Mouse (Mus musculus) hindbrain, embryonic 10.5 days (tissue): Measurements from ENCODE around the gene Dbp. TPM values are rescaled to one million over a fixed set of nuclear protein-coding genes. Genes with fewer than 3 reads are reported as not detected.
A peak's percentile ranks its signal among the peaks of the same experiment; 100 is the strongest.

Experiments
- DNase-seq: peaks from one replicate; pipeline ENCODE4 v3.0.0-alpha.2; 2017; ENCODE audit warnings: low spot score
- H3K27ac ChIP-seq: fragments of 300-500 bp; sonication (generic); 2 replicates; pipeline ENCODE4 v1.5.1; 2016; ENCODE audit warnings: mild to moderate bottlenecking, moderate library complexity
- H3K27me3 ChIP-seq: fragments of 300-500 bp; sonication (generic); 2 replicates; pipeline ENCODE4 v1.6.1; 2016; ENCODE audit warnings: mild to moderate bottlenecking; ENCODE audit not compliant: poor library complexity, insufficient read depth, severe bottlenecking
- H3K36me3 ChIP-seq: fragments of 300-500 bp; sonication (generic); 2 replicates; pipeline ENCODE4 v1.6.1; 2016; ENCODE audit warnings: mild to moderate bottlenecking, moderate library complexity
- H3K4me1 ChIP-seq: fragments of 300-500 bp; sonication (generic); replicated peaks from 2 replicates; pipeline ENCODE4 v1.6.1; 2016; ENCODE audit warnings: mild to moderate bottlenecking
- H3K4me3 ChIP-seq: fragments of 300-500 bp; sonication (generic); 2 replicates; pipeline ENCODE4 v1.5.1; 2016; ENCODE audit warnings: mild to moderate bottlenecking, moderate library complexity
- H3K9me3 ChIP-seq: fragments of 300-500 bp; sonication (generic); 2 replicates; pipeline ENCODE4 v1.6.1; 2016; ENCODE audit warnings: mild to moderate bottlenecking, moderate library complexity
- WGBS: fragments of 180-500 bp; shearing (Covaris S2); methylation state at CpG from one replicate; pipeline ENCODE4 v1.1.7; 2016; 5-methylcytosine and 5-hydroxymethylcytosine counted together
- polyA plus RNA-seq: library from polyadenylated mRNA; unstranded; fragments of >200 nt; fragmentation: Nextera tagmentation; extraction: Ambion mirVana; gene quantifications from 2 replicates; pipeline ENCODE4 v1.2.1, GENCODE M21; 2016

Dbp gene
- polyA plus RNA-seq, 1 experiment from 2014 or later = 3.4 TPM

DNA sequence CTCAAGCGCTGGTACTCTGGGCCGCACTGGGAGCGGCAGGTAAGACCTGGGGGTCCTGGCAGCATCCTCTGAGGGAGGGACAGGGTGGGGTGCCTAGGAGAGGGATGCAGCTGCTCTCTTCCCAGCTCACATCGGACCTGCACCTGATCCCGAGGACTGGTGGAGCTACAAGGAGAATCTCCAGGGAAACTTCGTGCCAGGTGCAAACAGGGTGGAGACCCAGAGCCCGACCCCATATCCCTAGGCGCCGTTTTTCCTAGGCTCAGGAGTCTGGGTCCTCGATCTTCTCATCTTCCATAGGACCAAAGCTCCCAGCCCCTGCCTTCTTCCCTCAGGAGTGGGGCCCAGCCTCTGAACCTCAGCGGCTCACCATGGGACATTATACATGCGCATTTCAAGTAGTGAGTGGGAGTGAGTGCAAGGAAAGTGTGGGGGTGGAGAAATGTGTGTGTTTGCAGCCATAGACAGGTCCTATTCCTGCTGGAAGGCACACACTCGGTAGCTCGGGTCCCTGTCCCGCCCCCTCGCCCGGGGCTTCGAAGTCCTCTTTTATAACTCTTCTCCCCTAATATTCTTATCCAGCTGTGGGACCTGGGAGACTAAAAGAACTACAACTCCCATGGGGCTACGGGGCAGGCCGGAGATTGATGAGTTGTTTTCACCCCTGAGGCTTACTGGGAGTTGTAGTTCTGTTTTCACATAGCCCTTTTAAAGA, 4.4 kb upstream of the Dbp start:
- H3K27me3 ChIP-seq = peaks cover 49% of the 10 kb centered on the region
- H3K4me3 ChIP-seq = peak overlapping the region; percentile 56
- no peaks in the 10 kb centered on the region for H3K9me3 ChIP-seq
- DNase-seq = peak; percentile 73
- H3K36me3 ChIP-seq = no peaks in the 10 kb centered on the region
- peak overlapping the region; percentile 78 for H3K27ac ChIP-seq
- whole genome bisulfite sequencing = under 1% methylated on average over 20 of the region's 20 CpGs
- peaks cover 49% of the 10 kb centered on the region for H3K4me1 ChIP-seq

DNA sequence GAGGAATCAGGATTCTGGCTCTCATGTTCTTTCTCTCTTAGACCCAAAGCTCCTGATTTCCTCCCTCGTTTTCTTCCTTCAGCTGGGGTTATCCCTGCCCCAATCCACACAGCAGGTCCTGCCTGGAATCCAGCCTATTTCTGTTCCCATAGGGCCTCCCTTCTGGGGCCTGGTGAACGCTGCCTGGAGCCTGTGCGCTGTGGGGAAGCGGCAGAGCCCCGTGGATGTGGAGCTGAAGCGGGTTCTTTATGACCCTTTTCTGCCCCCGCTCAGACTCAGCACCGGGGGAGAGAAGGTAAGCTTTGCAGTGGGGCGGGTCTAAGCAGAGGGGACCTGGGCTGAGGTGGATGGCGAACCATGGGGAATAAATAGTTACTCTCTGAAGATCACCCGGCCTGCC, 3.8 kb upstream of the Dbp start:
- Histone ChIP-seq H3K27me3 (peaks cover 44% of the 10 kb centered on the region), H3K27ac (peak overlapping the region; percentile 78), H3K36me3 (no peaks in the 10 kb centered on the region), H3K4me3 (peak overlapping the region; percentile 56), H3K4me1 (peaks cover 52% of the 10 kb centered on the region), H3K9me3 (no peaks in the 10 kb centered on the region)
- DNase-seq = no peak
- WGBS = 34% methylated on average over 11 of the region's 11 CpGs

DNA sequence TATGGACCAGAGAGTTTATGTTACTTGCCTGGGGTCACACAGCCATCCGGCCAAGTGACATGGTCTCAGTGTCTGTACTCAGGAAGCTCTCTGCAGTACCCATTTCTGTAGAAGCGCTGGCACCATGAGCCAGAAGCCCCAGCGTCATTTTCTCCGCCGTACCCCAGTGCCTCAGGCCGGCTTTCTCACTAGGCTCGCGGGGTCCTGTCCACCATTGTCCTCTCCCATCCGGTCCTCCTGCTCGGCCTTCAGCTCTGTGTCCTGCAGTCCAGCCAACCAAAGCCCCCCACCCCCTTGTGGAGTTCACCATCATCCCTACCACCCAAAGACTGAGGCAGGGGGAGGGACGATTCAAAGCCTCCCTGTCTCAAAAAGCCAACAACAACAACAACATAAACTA, 3.3 kb upstream of the Dbp start:
- Histone ChIP-seq H3K27me3 (peaks cover 41% of the 10 kb centered on the region), H3K9me3 (no peaks in the 10 kb centered on the region), H3K4me3 (peak overlapping the region; percentile 56; the same call in 1 of the 2 replicates), H3K4me1 (peaks cover 57% of the 10 kb centered on the region), H3K27ac (no peak overlapping the region), H3K36me3 (no peaks in the 10 kb centered on the region)
- DNase-seq = no peak
- WGBS = 86% methylated on average over 11 of the region's 11 CpGs

DNA sequence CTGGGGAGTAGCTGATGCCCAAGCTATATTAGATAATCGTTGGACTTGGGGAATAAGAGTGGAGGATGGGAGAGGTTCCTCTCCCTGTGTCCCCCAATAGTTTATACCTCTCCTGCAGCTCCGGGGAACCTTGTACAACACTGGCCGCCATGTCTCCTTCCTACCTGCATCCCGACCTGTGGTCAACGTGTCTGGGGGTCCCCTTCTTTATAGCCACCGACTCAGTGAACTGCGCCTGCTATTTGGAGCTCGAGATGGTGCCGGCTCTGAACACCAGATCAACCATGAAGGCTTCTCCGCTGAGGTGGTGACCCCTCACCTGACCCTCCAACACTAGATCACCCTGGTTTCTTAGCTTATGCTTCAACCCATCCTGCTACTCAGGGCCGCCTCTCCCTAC, 2.6 kb upstream of the Dbp start:
- whole genome bisulfite sequencing = 92% methylated on average over 11 of the region's 11 CpGs
- H3K36me3 ChIP-seq = no peaks in the 10 kb centered on the region
- no peaks in the 10 kb centered on the region for H3K9me3 ChIP-seq
- no peak overlapping the region for H3K4me3 ChIP-seq
- DNase-seq = no peak
- no peak overlapping the region for H3K27ac ChIP-seq
- peaks cover 41% of the 10 kb centered on the region for H3K27me3 ChIP-seq
- peaks cover 64% of the 10 kb centered on the region for H3K4me1 ChIP-seq

DNA sequence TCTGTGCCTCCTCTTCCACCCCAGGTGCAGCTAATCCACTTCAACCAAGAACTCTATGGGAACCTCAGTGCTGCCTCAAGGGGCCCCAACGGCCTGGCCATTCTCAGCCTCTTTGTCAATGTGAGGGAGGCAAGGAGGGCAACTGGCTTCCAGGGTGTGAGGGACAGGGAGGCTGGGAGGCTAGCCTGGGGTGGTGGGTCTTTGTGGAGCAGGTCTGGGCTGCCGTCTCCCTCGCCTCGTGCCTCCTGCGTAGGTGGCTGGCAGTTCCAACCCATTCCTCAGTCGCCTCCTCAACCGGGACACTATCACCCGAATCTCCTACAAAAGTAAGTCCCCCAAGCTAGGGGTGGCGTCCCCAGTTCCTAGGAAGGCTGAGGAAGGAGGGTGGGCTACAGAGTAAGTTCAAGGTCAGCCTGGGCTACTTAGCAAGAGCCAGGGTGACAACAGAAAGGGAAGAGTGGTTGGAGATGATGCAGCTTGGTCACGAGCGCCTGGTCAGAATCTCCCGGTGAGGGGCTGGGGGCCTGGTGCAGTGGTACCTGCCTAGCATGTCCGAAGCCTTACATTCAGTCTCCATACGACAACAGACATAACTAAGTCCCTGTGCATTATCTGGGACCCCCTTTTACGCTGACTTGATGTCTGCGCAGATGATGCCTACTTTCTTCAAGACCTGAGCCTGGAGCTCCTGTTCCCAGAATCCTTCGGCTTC, 1.9 kb upstream of the Dbp start:
- Histone ChIP-seq H3K4me1 (peaks cover 71% of the 10 kb centered on the region), H3K27me3 (peaks cover 38% of the 10 kb centered on the region), H3K9me3 (no peaks in the 10 kb centered on the region), H3K27ac (peak overlapping the region; percentile 91), H3K36me3 (no peaks in the 10 kb centered on the region), H3K4me3 (peak overlapping the region; percentile 79)
- DNase-seq = no peak
- WGBS = 90% methylated on average over 17 of the region's 17 CpGs

DNA sequence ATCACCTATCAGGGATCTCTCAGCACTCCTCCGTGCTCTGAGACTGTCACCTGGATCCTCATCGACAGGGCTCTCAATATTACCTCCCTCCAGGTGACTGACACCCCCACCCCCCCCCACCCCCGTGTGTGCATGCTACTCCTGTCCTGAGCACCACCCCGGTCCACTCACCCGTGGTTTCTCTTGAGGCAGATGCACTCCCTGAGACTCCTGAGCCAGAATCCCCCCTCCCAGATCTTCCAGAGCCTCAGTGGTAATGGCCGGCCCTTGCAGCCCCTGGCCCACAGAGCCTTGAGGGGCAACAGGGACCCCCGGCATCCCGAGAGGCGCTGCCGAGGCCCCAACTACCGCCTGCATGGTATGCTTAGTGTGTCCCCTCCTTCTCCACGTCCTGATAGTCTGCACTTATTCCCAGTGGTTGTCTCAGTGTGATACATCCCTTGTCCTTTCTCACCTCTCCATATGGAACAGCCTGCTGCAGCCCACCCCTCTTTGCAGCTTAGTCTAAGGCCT, 1.3 kb upstream of the Dbp start:
- peaks cover 77% of the 10 kb centered on the region for H3K4me1 ChIP-seq
- peak overlapping the region; percentile 91 for H3K27ac ChIP-seq
- no peaks in the 10 kb centered on the region for H3K36me3 ChIP-seq
- DNase-seq = no peak
- peak overlapping the region; percentile 79 for H3K4me3 ChIP-seq
- H3K9me3 ChIP-seq = no peaks in the 10 kb centered on the region
- H3K27me3 ChIP-seq = peaks cover 32% of the 10 kb centered on the region
- 47% methylated on average over 12 of the region's 12 CpGs for WGBS

DNA sequence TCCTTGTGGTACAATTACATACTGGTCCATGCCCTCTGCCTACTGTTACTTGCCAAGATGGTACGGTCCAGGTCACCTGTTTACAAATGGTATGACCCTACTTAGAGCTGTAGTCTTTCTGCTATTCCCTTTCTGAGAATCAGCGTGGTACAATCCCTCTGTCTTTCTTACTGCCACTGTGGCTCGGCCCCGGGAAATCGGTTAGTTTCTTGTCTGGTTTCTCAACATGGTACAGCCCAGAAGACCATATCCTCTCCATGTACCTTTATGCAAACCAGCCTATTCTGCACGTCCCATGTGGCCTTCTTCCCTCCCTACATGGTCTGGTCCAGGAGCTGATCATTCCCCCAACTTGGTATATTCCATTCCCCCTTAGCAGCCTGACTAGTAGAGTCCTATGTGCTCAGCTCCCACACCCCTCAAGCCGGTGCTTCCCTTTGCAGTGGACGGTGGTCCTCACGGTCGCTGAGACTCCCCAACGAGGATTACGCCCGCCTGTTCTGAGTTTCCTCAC, 785 bp upstream of the Dbp start:
- peak overlapping the region; percentile 79 for H3K4me3 ChIP-seq
- no peaks in the 10 kb centered on the region for H3K36me3 ChIP-seq
- no peaks in the 10 kb centered on the region for H3K9me3 ChIP-seq
- under 1% methylated on average over 13 of the region's 13 CpGs for WGBS
- peaks cover 81% of the 10 kb centered on the region for H3K4me1 ChIP-seq
- peak; percentile 77 for DNase-seq
- peaks cover 26% of the 10 kb centered on the region for H3K27me3 ChIP-seq
- peak overlapping the region; percentile 91 for H3K27ac ChIP-seq

DNA sequence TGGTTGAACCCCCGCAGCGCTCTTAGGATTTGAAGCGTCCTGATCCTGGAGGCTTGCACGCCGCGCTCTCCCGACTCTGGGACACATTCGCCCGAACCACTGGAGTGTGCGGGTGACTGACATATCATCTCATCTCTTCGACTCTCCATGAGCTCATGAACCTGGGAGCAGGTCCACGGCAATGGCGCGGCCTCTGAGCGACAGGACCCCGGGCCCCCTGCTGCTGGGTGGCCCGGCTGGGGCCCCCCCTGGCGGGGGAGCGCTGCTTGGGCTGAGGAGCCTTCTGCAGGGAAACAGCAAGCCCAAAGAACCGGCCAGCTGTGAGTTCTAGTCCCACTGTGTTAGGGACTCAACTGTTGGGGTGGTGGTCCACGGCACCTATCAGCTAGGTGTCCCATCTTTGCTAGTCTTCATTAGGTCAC, 566 bp downstream of the Dbp start:
- peak overlapping the region; percentile 79 for H3K4me3 ChIP-seq
- DNase-seq = no peak
- under 1% methylated on average over 21 of the region's 21 CpGs for WGBS
- peaks cover 10% of the 10 kb centered on the region for H3K36me3 ChIP-seq
- H3K9me3 ChIP-seq = no peaks in the 10 kb centered on the region
- H3K4me1 ChIP-seq = peaks cover 81% of the 10 kb centered on the region
- H3K27me3 ChIP-seq = peaks cover 13% of the 10 kb centered on the region
- H3K27ac ChIP-seq = peak overlapping the region; percentile 91

DNA sequence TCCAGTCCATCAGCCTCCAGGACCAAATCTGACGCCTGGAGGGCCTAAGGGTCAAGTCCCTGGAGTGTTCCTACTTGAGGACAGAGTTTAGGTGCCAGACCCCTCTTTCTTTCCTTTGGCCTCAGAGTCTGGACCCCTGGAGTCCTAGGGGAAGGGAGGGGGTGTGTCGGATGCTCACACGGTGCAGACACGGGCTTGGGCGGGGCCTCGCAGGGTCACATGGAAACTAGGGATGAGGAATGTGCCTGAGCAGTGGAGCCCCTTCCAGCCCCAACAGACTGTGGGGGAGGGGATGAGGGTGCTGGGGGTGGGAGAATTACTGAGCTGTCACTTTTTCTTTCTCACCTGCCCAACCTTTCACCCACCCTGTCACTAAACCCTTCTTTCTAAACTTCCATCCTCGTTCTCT, 989 bp downstream of the Dbp start:
- peaks cover 81% of the 10 kb centered on the region for H3K4me1 ChIP-seq
- WGBS = under 1% methylated on average over 7 of the region's 7 CpGs
- H3K27ac ChIP-seq = peak overlapping the region; percentile 91
- peak overlapping the region; percentile 79 for H3K4me3 ChIP-seq
- H3K36me3 ChIP-seq = peaks cover 14% of the 10 kb centered on the region
- DNase-seq = peak; percentile 61
- H3K9me3 ChIP-seq = no peaks in the 10 kb centered on the region
- H3K27me3 ChIP-seq = peaks cover 9% of the 10 kb centered on the region

DNA sequence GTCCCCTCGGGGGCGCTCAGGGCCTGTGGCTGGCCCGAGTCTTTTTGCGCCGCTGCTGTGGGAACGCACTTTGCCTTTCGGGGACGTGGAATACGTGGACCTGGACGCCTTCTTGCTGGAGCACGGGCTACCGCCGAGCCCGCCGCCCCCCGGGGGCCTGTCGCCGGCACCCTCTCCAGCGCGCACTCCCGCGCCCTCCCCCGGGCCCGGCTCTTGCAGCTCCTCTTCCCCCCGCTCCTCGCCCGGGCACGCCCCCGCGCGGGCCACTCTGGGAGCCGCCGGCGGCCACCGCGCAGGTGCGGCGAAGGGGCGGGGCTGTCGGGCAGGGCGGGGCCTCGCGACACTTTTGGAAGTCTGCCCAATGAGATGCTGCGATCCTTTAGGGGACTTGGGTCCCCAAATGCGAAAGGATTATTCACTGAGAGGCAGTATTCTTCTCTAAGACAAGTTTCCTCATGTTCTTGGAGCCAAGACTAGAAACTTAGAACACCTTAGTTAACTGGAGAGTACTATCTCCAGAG, 1.9 kb downstream of the Dbp start:
- H3K27ac ChIP-seq = peak overlapping the region; percentile 91
- H3K36me3 ChIP-seq = peaks cover 23% of the 10 kb centered on the region
- no peaks in the 10 kb centered on the region for H3K27me3 ChIP-seq
- H3K9me3 ChIP-seq = no peaks in the 10 kb centered on the region
- 1% methylated on average over 45 of the region's 45 CpGs for WGBS
- H3K4me3 ChIP-seq = peak overlapping the region; percentile 79
- H3K4me1 ChIP-seq = peaks cover 76% of the 10 kb centered on the region
- peak; percentile 83 for DNase-seq

DNA sequence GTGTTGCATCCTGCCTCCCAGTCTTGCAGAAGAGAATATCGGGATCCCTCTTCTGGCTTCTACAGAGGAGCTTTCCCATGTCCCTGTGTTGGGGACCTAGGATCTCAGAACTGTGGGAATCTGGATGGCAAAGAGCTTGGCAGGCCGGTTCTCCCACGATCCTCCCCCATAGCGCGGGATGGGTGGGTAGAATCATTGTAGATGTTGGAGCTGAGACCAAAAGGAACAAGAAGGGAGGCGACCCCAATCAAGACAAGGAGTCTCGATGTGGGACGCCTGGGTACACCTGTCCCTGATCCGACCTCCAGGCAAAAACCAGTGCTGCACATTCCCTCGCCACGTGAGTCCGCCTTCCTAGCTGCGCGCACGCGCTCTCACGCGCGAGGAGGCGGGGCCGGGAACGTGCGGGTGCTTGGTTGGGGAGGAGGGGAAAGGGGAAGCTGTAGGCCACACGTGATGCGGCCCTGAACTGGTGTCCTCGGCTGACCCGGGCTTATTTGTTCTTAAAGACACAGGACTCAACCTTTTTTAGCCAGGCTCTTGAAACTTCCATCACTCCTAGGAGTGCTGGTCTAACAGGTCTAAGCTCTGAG, 2.6 kb downstream of the Dbp start:
- Histone ChIP-seq H3K27me3 (no peaks in the 10 kb centered on the region), H3K36me3 (peaks cover 30% of the 10 kb centered on the region), H3K4me1 (peaks cover 76% of the 10 kb centered on the region), H3K27ac (peak overlapping the region; percentile 91), H3K4me3 (peak overlapping the region; percentile 79), H3K9me3 (no peaks in the 10 kb centered on the region)
- under 1% methylated on average over 27 of the region's 27 CpGs for WGBS
- DNase-seq = peak; percentile 88

DNA sequence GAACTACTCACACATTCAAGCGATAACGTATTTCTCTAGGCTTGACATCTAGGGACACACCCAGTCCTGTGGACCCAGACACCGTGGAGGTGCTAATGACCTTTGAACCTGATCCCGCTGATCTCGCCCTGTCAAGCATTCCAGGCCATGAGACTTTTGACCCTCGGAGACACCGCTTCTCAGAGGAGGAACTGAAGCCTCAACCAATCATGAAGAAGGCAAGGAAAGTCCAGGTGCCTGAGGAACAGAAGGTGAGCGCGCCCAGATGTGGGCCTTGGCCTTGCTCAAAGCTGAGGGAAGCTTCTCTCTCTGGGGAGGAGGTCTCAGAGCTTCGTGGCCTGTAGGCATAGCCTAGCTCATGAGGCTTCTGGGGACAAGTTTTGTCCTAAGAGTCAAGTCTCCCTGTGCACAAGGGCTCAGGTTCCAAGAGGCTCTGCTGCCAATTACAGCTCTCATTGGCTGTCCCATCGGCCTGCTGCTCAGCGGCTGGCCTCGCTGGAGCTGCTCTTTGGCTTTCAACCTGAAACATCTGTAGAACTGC, 3.4 kb downstream of the Dbp start:
- H3K36me3 ChIP-seq = peaks cover 38% of the 10 kb centered on the region
- H3K4me1 ChIP-seq = peaks cover 73% of the 10 kb centered on the region
- DNase-seq = no peak
- no peaks in the 10 kb centered on the region for H3K9me3 ChIP-seq
- peak overlapping the region; percentile 79 for H3K4me3 ChIP-seq
- 48% methylated on average over 13 of the region's 13 CpGs for WGBS
- H3K27ac ChIP-seq = peak overlapping the region; percentile 91
- no peaks in the 10 kb centered on the region for H3K27me3 ChIP-seq
